Mouse (Mus musculus): ENCODE data around the gene Myl6.

The Myl6 gene

DNA sequence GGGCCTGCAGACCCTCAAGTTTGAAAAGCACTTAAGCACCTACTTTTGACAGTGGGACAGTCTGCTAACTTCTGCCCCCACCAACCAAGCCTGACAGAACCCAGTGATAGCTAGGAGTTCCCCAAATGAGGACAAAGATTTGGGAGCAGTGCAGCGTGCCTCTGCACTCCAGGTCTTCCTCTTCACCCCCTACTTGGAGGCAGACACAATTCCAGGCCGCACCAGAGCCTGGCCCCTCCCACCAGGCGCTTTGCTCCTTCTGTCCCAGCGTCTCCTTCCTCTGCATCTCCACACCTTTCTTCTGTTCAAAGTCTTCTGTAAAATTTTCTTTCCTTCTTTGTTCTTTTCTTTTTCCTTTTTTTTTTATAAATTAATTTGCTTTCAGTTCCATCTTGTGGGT lies 4.2 kb downstream of the Myl6 start:
- no peak for DNase-seq (ENCODE audit: low spot score in 2 of 2)

DNA sequence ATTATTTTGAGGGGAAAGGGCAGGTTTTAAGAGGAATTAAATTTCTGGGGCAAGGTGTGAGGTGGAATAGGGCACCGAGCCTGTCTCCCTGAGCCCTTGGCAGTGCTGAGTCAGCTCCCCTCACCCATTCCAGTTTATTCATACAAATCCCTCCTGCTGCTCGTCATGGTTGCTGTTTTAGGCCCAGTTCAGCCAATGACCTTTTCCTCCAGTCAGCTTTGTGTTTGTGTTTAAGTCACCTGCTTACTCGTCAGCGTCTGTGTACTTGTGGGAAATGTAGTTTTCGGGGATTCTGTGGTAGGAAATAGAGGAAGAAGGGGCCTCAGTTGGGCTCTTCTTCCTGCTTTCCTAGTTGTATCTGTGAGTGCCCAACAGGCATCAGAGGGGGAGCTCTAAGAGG lies 4.6 kb downstream of the Myl6 start:
- DNase-seq (ENCODE audit: low spot score in 2 of 2): no peak

DNA sequence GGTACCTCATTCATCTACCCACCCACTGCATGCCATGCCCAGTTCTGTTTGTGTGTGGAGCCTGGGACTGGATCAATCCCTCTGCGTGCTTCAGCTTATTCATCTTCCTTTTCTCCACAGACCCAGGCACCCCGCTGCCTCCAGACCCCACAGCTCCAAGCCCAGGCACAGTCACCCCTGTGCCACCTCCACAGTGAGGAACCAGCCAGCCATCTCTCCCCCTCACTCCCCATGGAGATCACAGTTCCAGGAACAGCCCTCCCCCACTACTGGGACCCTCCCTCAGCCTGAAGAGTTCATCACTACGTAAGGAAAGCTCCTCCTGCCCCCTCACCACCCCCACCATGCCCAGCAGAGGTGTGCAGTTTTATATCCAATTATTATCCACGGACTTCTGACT lies 5.2 kb downstream of the Myl6 start:
- no peak for DNase-seq (ENCODE audit: low spot score in 2 of 2)

DNA sequence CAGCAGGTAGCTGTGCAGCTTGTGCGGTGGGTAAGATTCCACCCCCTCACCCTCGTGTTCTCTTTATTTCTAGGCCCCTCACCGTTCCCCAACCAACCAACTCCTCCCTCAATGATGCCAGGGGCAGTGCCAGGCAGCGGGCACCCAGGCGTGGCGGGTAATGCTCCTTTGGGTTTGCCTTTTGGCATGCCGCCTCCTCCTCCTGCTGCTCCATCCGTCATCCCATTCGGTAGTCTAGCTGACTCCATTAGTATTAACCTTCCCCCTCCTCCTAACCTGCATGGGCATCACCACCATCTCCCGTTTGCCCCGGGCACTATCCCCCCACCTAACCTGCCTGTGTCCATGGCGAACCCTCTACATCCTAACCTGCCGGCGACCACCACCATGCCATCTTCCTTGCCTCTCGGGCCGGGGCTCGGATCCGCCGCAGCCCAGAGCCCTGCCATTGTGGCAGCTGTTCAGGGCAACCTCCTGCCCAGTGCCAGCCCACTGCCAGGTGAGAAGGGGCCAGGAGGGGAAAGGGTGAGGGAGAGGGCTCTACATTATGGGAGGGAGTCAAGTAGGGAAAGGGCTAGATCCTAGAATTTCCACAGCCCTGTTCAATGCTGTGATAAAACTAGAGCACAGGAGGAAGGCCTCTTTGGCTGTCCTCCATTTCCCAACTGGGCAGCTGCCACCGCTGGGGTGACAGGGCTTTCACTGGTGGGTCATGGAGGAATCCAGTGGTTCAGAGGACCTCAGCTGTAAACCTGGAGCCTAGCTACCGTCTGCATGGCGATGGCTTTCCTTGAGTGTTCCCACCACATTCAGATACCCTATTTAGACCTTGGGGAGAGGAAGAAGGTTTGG lies 5.9 kb downstream of the Myl6 start:
- no peak for DNase-seq (ENCODE audit: low spot score in 2 of 2)

DNA sequence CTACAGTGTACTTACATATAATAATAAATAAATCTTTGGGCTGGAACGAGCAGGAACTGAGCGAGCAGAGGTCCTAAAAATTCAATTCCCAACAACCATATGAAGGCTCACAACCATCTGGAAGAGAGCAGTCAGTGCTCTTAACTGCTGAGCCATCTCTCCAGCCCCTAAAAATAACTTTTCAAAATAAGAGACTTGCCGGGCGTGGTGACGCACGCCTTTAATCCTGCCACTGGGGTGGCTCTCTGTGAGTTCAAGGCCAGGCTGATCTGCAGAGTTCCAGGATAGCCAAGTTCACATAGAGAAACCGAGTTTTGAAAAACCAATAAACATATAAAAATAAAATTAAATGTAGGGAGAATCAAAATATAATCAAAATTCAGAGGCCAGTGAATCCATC lies 7.6 kb downstream of the Myl6 start:
- DNase-seq (ENCODE audit: low spot score in 2 of 2): no peak

DNA sequence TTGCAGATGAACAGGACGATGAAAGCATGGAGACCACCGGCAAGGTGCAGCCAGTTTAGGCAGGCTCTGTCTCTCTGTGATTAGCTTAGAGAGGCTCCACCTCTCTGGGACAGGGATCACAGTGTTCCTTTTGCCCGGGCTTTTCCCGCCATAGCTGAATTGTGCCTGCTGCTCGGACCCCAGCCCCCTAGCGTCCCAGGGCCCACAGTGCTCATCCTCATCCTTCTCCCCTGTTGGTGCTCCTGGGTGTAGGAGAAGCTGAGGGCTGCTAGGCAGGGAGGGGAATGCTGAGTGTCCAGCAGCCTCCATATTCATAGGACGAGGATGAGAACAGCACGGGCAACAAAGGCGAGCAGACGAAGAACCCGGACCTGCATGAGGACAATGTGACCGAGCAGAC lies 19.6 kb downstream of the Myl6 start:
- no peak for DNase-seq (ENCODE audit: low spot score in 2 of 2)

DNA sequence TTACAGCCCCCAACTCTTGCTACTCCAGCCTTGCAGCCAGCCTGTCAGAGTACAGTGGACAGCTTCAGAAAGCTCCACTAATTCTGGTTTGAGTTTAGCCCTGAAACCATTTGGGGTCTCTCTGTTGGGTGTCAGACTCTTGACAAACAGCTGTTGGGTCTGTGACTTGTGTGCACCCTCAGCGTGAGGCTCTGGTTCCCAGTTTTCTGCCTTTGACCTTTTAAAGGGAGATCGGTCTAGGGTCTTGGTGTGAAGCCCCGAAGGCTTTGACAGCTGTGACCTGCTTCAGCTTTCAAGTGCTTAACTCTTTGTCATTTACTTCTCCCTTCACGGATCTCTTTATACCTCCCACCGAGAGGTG lies 33.7 kb downstream of the Myl6 start:
- DNase-seq (ENCODE audit: low spot score in 2 of 2): no peak

DNA sequence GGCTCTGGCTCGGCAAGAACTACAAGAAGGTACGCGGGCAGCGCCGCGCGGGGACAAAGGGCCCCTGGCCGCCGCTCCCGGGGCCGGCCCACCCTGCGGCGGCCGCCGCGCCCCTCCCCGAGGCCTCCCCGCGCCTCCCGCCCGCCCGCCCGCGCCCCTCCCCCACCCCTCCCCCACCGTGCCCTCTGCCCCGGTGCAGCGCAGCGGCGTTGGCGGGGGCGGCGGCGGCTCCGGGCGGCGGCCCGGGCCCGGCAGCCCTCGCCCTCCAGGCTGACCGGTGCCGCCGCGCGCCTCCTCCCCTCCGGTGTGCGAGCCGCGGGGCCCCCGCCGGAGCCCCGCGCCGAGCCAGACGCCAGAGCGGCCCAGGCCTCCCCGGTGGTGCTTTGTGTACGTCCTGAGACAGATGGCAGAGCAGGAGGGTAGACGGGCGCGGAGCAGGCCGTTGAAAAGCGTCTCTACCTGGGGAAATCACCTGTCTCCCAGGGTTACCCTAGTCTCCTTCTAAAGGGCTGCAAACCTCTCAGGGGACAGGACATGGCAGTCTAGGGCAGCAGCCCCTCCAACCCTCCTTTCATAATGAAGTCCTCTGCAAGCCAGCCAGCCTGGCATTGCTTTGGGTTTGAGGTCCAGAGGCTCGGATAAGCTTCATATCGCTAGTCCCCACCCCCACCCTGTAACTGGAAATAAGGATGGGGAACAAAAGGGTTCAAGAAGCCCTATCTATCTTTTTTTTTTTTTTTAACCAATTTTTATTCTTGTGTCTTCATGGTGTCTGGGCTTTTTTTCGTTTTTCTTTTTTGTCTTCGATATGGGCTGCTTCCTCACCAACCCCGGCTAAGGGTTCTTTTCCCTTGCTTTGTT lies 34.3 kb downstream of the Myl6 start:
- DNase-seq (ENCODE audit: low spot score in 2 of 2): peak; percentile 30 to 40

DNA sequence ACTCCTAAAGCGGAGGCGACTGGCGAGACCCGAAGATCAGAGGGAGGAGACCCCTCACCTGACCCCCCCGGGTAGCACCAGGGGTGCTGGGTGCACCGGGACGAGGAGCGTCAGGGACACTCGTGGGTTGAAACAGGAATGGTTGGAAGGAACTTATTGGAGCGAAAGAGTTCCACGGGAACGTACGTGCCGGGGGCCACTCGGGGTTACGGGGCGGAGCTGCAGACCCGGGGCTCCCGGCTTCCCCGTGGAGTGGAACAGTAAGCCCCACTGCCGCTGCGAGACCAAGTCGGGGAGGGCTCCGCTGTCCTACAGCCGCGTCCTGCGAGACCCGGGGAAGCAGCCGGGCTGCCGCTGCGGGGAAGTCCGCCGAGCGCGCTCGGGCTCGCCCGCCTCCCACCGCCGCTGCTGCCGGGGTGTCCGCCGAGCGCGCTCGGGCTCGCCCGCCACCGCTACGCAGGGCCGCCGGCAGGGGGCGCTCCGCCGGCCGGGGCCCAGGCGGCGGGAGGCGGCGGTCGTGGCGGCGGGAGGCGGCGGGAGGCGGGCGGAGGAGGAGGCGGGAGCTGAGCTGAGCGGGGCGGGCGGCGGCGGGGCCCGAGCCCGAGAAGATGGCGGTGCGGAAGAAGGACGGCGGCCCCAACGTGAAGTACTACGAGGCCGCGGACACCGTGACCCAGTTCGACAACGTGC lies 35.1 kb downstream of the Myl6 start, which contains the start of gene Smarcc2:
Gene Smarcc2 (plus strand): TSS at position 530 of the 690 bp plus-strand sequence.
- peak; percentile 82 to 86 for DNase-seq (ENCODE audit: low spot score in 2 of 2)

DNA sequence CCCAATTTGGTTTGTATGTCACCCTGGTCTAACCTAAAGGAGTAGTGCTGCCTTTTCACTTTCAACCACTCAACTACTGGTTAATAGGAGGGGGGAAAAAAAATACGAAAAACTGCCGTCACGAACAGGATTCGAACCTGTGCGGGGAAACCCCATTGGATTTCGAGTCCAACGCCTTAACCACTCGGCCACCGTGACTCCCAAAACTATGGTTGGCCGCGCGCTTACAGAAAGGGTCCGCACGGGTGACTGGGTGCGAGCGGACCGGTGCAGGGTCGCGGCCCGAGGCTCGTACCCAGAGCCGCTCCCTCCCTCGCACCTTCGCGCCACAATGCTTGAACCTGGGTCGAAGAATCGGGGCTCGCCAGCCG lies 35.6 kb downstream of the Myl6 start:
- DNase-seq (ENCODE audit: low spot score in 2 of 2): peak; percentile 74 to 83

DNA sequence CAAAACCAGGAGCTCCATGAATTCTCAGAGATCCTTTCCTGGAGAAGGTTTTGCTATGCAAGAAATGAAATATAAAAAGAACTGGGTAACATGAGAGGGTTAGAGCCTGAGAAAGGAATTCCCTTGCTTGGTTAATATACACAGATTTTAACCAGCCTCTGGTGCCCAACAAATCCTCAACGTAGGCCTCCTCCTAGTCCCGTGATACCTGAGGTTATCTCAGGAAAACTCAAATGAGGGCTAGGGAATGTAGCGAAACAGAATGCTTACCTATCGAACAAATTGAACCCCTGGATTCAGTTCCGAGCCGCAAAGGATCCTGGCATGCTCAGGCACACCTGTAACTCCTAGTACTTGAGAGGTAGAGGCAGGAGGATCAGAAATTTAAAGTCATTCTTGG lies 36.3 kb downstream of the Myl6 start:
- no peak for DNase-seq (ENCODE audit: low spot score in 2 of 2)

DNA sequence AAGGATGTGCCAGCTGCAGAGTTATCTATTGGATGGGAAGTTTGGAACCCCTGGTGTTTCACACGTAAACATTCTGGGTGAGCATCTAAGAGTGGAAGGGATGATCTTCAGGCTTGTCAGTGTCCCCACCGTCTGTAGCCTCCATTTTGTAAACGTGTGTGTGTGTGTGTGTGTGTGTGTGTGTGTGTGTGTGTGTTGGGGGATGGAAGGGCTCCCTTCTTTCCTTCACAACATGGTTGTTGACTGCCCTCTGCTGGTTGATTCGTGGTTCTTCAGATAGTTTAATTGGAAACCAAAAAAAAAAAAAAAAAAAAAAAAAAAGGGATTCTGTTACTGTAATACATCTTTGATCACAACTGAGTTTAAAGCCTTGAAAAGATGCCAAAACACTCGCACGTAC lies 38.7 kb downstream of the Myl6 start:
- DNase-seq (ENCODE audit: low spot score in 2 of 2): peak; percentile 62 to 81

DNA sequence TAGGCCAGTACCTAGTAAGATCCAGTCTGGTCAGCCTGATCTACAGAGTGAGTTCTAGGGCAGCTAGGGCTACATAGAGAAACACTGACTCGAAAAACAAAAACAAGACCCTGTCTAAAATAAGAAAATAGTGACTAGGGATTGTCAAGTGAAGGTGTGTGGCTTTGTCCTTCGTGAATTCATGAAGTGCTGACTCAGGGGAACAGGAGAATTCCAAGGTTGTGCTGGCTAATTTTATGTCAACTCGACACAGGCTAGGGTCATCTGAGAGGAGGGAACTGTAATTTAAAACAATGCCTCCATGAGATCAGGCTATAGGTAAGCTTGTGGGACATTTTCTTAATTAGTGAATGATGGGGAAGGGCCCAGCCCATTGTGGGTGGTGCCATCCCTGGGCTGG lies 39.5 kb downstream of the Myl6 start:
- DNase-seq (ENCODE audit: low spot score in 2 of 2): no peak

DNA sequence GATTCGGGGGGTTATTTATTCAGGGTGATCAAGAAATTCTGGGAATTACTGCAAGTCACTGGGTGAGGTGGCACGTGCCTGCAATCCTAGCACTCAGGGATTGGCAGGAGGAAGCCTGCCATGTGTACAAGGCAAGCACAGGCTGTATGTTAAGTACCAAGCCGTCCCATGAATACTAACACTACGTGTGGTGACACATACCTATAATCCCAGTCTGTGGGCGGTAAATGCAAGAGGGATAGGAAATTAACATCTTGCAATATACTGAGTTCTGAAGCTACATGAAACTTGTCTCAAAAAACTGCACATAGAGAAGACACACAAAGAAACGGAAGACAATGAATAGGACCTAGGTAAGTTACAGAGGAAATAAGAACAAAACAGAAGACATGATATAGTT lies 42.9 kb downstream of the Myl6 start:
- DNase-seq (ENCODE audit: low spot score in 2 of 2): no peak

DNA sequence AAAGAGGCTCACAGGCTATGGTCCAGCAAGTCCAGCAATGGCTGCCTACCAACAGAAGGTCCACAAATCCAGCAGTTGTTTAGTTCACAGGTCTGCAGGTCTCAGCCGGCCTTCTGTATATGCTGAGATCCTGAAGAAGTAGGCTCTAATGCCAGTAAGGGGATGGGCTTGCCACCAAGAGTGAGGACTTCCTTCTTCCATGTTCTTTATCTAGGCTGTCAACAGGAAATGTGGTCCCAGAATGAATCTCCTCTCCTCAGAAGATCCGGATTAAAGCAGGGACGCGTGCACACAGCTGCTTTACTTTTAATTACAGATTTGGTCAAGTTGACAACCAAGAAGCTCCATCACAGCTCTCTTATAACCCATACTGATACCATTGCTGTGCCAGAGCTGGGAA lies 48.5 kb downstream of the Myl6 start:
- DNase-seq (ENCODE audit: low spot score in 2 of 2): no peak

DNA sequence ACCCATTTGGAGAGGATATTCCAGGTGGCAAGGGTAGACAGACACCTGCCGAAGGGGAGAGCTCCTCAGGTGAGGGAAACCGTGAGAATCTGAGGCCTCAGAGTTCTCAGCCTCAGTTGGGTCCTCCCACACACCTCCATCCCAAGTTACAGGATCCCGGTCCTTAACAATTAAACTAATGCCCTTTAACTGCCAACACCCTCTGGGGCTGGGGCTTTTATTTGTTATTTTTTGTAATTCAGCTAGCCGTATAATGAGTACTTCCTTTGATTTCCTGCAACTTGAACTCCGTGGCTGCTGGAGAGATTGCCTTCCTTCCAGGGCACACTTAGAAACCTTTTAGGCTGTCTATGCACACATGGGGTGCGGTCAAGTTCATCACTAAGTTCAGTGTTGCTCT lies 49.6 kb downstream of the Myl6 start:
- DNase-seq (ENCODE audit: low spot score in 2 of 2): no peak

DNA sequence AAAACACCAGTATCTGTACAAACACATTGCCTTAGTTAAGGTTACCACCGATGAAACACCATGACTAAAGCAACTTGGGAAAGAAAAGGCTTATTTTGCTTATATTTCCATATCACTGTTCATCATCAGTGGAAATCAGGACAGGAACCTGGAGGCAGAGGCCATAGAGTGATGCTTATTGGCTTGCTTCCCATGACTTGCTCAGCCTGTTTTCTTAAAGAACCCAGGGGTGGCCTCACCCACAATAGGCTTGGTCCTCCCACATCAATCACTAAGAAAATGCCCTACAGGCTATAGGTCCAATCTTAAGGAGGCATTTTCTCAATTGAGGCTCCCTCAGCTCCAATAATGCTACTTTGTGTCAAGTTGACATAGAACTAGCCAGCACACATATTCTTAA lies 51.2 kb downstream of the Myl6 start:
- no peak for DNase-seq (ENCODE audit: low spot score in 2 of 2)

DNA sequence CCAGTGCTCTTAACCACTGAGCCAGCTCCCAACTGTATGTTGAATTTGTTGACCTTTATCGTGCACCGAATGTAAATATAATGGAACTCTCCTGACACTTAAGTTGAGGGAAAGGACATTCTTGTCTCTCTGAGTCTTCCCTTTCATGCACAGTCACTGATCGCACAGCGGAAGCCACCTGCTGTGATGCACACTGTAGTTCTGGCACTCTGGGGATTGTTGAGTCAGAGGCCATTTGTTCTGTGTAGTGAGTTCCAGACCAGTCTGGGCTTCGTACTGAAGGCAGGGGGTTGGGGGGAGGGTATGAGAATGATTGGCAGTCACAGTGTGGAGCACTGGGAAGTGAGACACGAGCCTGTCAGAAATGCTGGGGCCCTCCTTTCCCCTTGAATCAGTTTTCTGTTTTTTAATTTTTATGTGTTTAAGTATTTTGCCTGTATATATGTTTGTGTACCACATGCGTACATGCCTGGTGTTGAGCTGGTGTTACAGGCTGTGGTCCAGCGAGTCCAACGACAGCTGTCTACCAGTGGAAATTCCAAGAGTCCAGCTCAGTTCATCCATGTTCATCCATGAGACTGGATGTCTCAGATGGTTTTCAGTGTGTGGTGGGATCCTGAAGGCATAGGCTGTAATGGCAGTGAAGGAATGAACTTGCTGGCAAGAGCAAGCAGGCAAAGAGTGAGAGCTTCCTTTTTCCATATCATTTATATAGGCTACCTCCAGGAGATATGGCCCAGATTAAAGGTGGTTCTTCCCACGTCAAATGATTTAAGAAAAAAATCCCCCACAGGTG lies 52.4 kb downstream of the Myl6 start:
- DNase-seq (ENCODE audit: low spot score in 2 of 2): no peak
